Mouse (Mus musculus): ENCODE data around the gene Yod1.
A peak's percentile ranks its signal among the peaks of the same experiment; 100 is the strongest.

Gene Yod1

DNA sequence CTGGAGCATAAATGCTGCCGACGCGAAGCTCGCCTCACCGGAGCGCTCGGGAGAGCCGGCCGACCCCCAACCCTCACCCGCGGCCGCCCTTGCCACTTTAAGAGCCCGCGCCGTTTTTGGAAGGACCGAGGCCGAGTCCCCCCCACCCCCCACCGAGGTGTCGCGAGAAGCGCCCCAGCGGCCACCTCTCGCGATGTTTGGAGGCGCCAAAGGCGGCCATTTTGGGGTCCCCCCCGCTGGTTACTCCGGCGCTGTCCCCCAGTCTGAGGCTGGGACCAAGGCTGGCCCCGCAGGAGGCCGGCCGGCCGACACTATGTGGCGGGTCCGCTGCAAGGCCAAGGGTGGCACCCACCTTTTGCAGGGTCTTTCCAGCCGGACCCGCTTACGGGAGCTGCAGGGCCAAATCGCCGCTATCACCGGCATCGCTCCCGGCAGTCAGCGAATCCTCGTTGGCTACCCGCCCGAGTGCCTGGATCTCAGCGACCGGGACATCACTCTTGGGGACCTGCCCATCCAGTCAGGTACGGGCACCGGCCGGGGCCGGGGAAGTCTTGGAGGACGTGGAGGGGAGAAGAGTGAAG lies at the start of gene Yod1:
TSS of gene Yod1 (plus strand) at position 37 of the 581 bp plus-strand sequence.
- DNase-seq, result peak; percentile 93

GRCm38 (mm10) chr1:130678551-130678950 lies 38.6 kb upstream of the Yod1 start:
- no peak for DNase-seq

GRCm38 (mm10) chr1:130681075-130681474 lies 36.1 kb upstream of the Yod1 start:
- DNase-seq, result no peak

- DNase-seq, result no peak
Observed at GRCm38 (mm10) chr1:130681656-130682413, 35.3 kb upstream of the Yod1 start.

- DNase-seq, result no peak
Observed at GRCm38 (mm10) chr1:130683905-130684304, 33.2 kb upstream of the Yod1 start.

GRCm38 (mm10) chr1:130698601-130699000 lies 18.5 kb upstream of the Yod1 start:
- no peak for DNase-seq

- peak; percentile 18 for DNase-seq
Observed at GRCm38 (mm10) chr1:130699937-130700633, 17.0 kb upstream of the Yod1 start.

- no peak for DNase-seq
Observed at GRCm38 (mm10) chr1:130701976-130702375, 15.2 kb upstream of the Yod1 start.

- no peak for DNase-seq
Observed at GRCm38 (mm10) chr1:130703613-130704012, 13.5 kb upstream of the Yod1 start.

GRCm38 (mm10) chr1:130710283-130711080 lies 6.6 kb upstream of the Yod1 start:
- no peak for DNase-seq

DNA sequence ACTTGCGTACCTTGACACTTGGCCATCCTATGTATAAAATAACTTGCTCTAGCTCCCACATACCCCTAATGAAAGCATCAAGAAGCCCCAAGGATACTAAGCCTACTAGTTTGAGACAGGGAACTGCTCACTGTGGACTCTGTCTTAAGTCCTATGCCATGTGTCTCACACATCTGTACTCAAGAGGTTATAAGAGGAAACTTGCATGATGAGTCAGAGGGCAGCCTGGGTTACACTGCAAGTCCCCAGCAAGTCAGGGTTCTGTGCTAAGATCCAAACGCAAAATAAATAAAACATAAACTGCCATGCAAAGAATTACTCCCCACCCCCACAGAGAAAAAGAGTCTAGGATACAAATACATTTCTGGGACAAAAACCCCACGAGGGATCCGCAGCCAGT lies 3.1 kb upstream of the Yod1 start:
- no peak for DNase-seq

GRCm38 (mm10) chr1:130715561-130716217 lies 1.4 kb upstream of the Yod1 start, which contains the start of gene Gm29427:
Gene Gm29427, minus strand, starts transcription at chr1:130715799.
- peak; percentile 89 for DNase-seq

GRCm38 (mm10) chr1:130716218-130716512 lies 962 bp upstream of the Yod1 start:
- no peak for DNase-seq

DNA sequence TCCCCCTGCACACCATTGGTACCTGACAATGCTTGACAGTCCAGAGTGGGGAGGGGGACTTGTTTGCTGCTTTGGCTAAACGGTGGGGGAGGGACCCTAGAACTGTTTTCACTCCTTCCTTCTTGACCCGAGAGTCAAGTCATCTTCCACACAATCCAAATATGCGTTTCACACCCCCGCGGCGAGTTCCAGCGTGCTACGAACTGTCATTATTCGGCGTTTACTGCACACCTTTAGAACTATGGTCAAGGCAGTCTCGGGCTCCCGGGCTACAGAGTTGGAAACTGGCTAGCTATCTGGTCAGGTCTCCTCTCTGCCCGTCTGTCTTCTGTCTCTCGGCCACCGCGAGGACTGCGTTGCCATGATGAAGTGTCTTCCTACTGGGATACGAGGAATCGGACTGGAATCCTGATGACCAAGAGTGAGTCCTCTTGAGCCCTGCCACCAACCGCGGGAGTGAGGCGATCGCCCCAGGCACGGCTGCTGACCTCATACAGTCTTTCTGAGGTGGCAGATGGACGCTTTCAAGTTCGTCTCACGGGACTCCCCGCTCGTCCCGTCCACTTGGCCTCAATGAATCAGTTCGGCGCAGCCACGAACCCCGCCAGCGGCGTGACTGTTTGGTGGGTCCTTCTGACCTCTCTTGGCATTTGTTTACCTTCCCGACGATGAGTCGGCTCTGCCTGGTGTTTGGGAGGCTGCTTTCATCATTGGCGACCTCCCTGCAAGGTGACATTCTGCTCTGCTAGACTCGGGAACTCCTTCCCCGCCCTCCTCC lies 425 bp upstream of the Yod1 start:
- DNase-seq, result peak; percentile 16

DNA sequence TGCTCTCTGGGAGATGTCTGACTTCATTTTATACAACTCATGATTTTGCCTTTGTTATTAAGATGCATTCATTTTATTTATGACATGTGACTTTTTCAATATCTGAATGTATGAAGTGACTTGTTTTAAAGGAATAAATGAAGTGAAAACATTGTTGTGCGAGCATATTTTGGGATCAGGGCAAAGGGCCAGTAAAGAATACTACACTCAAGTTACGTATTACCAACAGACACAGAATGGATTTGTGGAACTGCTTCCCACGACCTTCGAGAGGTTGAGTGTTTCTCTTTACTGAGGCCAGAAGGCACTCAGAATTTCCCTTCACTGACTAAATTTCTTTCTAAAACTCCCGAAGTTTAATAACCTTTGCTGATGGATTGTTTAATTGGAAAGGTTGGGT lies 7.1 kb downstream of the Yod1 start:
- no peak for DNase-seq

DNA sequence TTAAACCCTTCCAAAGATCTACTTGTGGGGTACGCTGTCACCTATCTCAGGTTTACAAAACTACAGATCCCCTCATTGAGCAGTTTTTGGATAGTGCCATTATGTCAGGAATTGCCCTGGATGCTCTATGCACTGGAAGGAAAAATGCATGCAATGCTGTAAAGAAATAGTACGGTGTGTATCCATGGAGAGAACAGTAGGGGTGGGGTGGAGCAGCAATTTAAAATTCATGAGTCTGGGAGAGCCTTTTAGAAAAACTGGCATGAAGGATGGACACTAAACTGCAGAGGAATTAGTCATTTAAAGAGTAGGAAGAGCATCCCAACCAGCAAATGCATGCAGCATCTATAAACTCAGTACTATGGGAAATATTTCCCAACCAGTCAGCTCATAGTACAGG lies 9.3 kb downstream of the Yod1 start:
- DNase-seq, result no peak

- DNase-seq, result no peak
Observed at GRCm38 (mm10) chr1:130728070-130728469, 10.9 kb downstream of the Yod1 start.

DNA sequence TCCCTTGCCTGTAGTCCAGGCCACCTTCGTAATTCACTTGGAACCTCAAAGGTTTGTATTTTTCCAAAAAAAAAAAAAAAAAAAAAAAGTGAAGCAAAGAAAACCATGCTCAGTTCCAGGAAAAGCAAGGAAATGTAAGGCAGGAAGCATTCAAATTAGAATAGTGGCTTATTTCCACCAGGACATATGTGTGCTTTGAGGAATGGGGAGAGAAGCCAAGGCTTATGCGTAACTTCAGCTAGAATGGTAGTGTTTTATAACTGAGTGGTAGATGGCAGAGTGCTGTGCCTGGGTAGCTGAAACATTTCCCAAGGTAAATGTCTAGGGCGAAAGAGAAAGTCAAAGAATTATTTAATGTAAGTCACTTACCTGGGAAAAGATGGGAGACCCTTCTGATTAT lies 11.6 kb downstream of the Yod1 start:
- DNase-seq, result no peak

DNA sequence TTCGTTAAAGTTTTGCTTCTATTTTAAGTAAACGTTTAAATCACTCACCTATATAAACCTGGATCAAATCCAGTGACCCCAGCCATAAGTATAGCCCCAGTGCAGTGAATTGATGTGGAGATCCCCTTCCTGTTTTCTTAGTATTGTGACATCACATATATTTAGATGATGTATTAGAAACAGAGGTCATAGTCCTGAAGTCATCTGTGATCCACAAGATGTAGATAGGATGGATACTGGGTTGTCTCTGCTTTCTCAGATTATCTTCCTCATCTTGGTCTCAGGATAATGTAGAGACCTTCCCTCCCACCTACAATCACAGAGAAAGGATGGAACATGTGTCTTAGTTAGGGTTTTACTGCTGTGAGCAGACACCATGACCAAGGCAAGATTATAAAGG lies 12.0 kb downstream of the Yod1 start, which contains the start of gene Pfkfb2:
TSS of gene Pfkfb2 (minus strand) at position 101 of the 400 bp plus-strand sequence.
- no peak for DNase-seq

- no peak for DNase-seq
Observed at GRCm38 (mm10) chr1:130731741-130732337, 14.7 kb downstream of the Yod1 start, which contains the start of gene AA986860. Gene AA986860, plus strand, starts transcription at chr1:130731976.
